Mouse (Mus musculus): Measurements from ENCODE around the gene Snapc1. TPM values are rescaled to one million over a fixed set of nuclear protein-coding genes. Genes with fewer than 3 reads are reported as not detected.
A peak's percentile ranks its signal among the peaks of the same experiment; 100 is the strongest.

Snapc1 gene
- total RNA-seq, 4 experiments from 2014 or later: 15.1 to 28.9 (median 23.2) TPM

- no peak for DNase-seq
Observed at GRCm38 (mm10) chr12:73996906-73997296, 32.6 kb downstream of the Snapc1 start.

GRCm38 (mm10) chr12:73997297-73998127 is 33.2 kb downstream of the Snapc1 start, which contains the start of gene Syt16:
Syt16 (plus strand) TSS chr12:73997661.
- no peak for DNase-seq

GRCm38 (mm10) chr12:73998128-73998456 is 33.8 kb downstream of the Snapc1 start:
- DNase-seq: no peak

- no peak for DNase-seq
Observed at GRCm38 (mm10) chr12:74002449-74002848, 38.2 kb downstream of the Snapc1 start.

GRCm38 (mm10) chr12:74009448-74009911 is 45.2 kb downstream of the Snapc1 start:
- no peak for DNase-seq

- DNase-seq: peak; percentile 50
Observed at GRCm38 (mm10) chr12:74013739-74014138, 49.5 kb downstream of the Snapc1 start.

GRCm38 (mm10) chr12:74014739-74015270 is 50.5 kb downstream of the Snapc1 start:
- DNase-seq: peak; percentile 12

- DNase-seq: no peak
Observed at GRCm38 (mm10) chr12:74015491-74015890, 51.2 kb downstream of the Snapc1 start.

GRCm38 (mm10) chr12:74023260-74023659 is 59.0 kb downstream of the Snapc1 start:
- no peak for DNase-seq

- no peak for DNase-seq
Observed at GRCm38 (mm10) chr12:74024912-74025311, 60.6 kb downstream of the Snapc1 start.

Other genes with a start within 250 kb of the Snapc1 start
- 10 to 100 TPM; 61.1 to 71.2 (median 65.2) TPM for gene Hif1a, start 63.1 kb upstream of the Snapc1 start, total RNA-seq (2022)
- 10 to 100 TPM in 2 of 4 experiments, 1 to 10 TPM in 2; 7.0 to 10.7 (median 9.8) TPM for gene Gm49321, start 26.8 kb upstream of the Snapc1 start, total RNA-seq (2022)
- 1 to 10 TPM in 2 of 4 experiments, under 1 TPM in 2; 0.26 to 3.0 (median 1.0) TPM for gene Syt16, start 33.2 kb downstream of the Snapc1 start, total RNA-seq (2022)

Measured in adrenal gland, adult 8-10 months (tissue).